Mouse (Mus musculus): Measurements from ENCODE around the gene Ube4a. TPM values are rescaled to one million over a fixed set of nuclear protein-coding genes. Genes with fewer than 3 reads are reported as not detected.
"Not testable (repeated sequence)": the region's sequence is repeated elsewhere in the genome, so short reads cannot be mapped to it uniquely, and the experiment has no call there.

Gene Ube4a
- polyA plus RNA-seq, 1 experiment from 2014 or later: 18.6 TPM

GRCm38 (mm10) chr9:44981676-44982075 is 16.3 kb upstream of the Ube4a start, which contains the start of gene Cd3d:
Gene Cd3d (plus strand): TSS chr9:44981786.
- DNase-seq (ENCODE audit: low spot score): peak; percentile 86

- DNase-seq (ENCODE audit: low spot score): no peak
Measured at GRCm38 (mm10) chr9:44981104-44981503, 15.7 kb upstream of the Ube4a start.

- DNase-seq (ENCODE audit: low spot score): peak; percentile 95
Measured at GRCm38 (mm10) chr9:44980242-44980641, 14.8 kb upstream of the Ube4a start, which contains the start of gene Cd3g. Gene Cd3g (minus strand): TSS chr9:44980431.

- DNase-seq (ENCODE audit: low spot score): peak; percentile 67
Measured at GRCm38 (mm10) chr9:44979806-44980205, 14.4 kb upstream of the Ube4a start.

GRCm38 (mm10) chr9:44977813-44978212 is 12.4 kb upstream of the Ube4a start:
- DNase-seq (ENCODE audit: low spot score): peak; percentile 1

- peak; percentile 49 for DNase-seq (ENCODE audit: low spot score)
Measured at GRCm38 (mm10) chr9:44969450-44969849, 4.0 kb upstream of the Ube4a start.

GRCm38 (mm10) chr9:44967763-44968162 is 2.4 kb upstream of the Ube4a start:
- not testable (repeated sequence) for DNase-seq (ENCODE audit: low spot score)

- DNase-seq (ENCODE audit: low spot score): peak; percentile 83
Measured at GRCm38 (mm10) chr9:44966815-44967242, 1.4 kb upstream of the Ube4a start.

GRCm38 (mm10) chr9:44965833-44966466 is 550 bp upstream of the Ube4a start:
- no peak for DNase-seq (ENCODE audit: low spot score)

GRCm38 (mm10) chr9:44954432-44954831 is 11.0 kb downstream of the Ube4a start:
- peak; percentile 87 for DNase-seq (ENCODE audit: low spot score)

- DNase-seq (ENCODE audit: low spot score): no peak
Measured at GRCm38 (mm10) chr9:44947836-44948235, 17.6 kb downstream of the Ube4a start.

- DNase-seq (ENCODE audit: low spot score): no peak
Measured at GRCm38 (mm10) chr9:44946185-44946695, 19.2 kb downstream of the Ube4a start.

- DNase-seq (ENCODE audit: low spot score): no peak
Measured at GRCm38 (mm10) chr9:44942421-44942820, 23.0 kb downstream of the Ube4a start.

GRCm38 (mm10) chr9:44941756-44942155 is 23.6 kb downstream of the Ube4a start:
- DNase-seq (ENCODE audit: low spot score): no peak

- DNase-seq (ENCODE audit: low spot score): no peak
Measured at GRCm38 (mm10) chr9:44921543-44921942, 43.9 kb downstream of the Ube4a start.

GRCm38 (mm10) chr9:44921123-44921468 is 44.3 kb downstream of the Ube4a start:
- DNase-seq (ENCODE audit: low spot score): no peak

- DNase-seq (ENCODE audit: low spot score): peak; percentile 93
Measured at GRCm38 (mm10) chr9:44920374-44921122, 44.9 kb downstream of the Ube4a start, which contains the start of gene Atp5l. Gene Atp5l (minus strand): TSS chr9:44920742.

- DNase-seq (ENCODE audit: low spot score): no peak
Measured at GRCm38 (mm10) chr9:44919606-44920005, 45.8 kb downstream of the Ube4a start.

GRCm38 (mm10) chr9:44916196-44916595 is 49.2 kb downstream of the Ube4a start:
- peak; percentile 71 for DNase-seq (ENCODE audit: low spot score)

GRCm38 (mm10) chr9:44914706-44915105 is 50.7 kb downstream of the Ube4a start:
- no peak for DNase-seq (ENCODE audit: low spot score)

GRCm38 (mm10) chr9:44911365-44911764 is 54.0 kb downstream of the Ube4a start:
- no peak for DNase-seq (ENCODE audit: low spot score)

GRCm38 (mm10) chr9:44905620-44906019 is 59.8 kb downstream of the Ube4a start:
- no peak for DNase-seq (ENCODE audit: low spot score)

Measured in thymus, postnatal 0 days (tissue).